Mouse (Mus musculus): ENCODE measurements around the gene Rere.
"Not testable (repeated sequence)": the region's sequence is repeated elsewhere in the genome, so short reads cannot be mapped to it uniquely, and the experiment has no call there.

The Rere gene

DNA sequence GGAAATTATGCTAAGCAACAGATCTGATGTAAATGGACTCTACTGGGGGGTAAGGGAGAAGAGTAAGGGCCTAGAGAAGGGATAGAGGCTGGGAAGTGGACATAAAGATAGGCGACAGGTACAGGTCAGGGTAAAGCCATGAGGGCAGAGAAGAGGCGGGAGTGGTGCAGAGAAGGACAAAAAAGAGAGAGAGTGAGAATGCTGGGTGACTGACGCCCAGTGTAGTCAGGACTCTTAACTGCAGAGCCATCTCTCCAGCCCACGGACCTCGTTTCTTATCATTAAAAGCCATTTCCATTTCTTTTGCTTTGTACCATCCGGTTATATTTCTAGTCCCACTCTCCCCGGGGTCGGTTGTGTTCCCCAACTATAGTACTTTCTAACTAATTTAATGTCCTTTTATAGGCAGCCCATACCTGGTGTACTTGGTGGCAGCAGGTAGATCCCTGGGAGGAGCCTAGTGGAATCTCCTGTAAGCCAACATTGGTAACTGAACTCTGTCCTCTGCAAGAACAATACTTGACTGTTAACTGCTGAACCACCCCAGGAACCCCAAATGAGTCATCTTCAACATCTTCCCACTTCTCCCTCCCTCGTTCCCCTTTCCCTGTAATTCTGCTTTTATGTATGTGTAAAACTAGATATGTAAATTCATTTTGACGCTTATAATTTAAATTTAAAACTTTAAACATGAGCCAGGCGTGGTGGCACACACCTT, 223.0 kb downstream of the Rere start:
- no peak for DNase-seq (ENCODE audit: low spot score in 2 of 2)

DNA sequence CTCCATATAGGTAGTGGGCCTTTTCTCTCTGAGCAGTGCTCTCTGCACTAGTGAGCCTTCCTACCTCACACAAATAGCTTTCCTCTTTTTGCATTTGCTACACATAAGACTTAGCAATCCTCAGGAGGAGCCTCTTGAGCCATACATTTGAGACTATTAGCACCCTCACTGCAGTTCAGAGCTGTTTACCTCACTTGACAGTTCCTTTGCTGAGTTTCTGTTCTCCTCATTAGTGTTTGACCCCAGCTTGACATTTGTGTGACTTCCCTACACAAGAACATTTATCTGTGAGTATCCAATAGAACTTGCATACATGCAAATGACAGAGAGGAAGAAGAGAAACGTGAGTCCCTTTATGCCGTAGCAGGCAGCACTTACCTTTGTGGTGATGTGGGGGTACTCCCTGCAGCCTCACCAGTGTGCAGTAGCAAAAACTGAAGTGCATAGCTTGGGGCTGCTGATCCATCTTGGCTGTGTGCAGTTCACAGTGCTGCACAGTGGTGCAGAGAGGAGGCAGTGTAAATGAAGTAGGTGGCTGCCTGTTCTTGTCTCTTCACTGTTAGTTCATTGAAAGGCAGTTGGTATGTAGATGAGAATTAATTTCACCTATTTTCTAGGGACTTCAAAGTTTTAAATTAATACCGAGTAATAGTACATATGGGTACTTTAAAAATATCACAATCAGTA, 227.7 kb downstream of the Rere start:
- DNase-seq (ENCODE audit: low spot score in 2 of 2), result no peak

GRCm38 (mm10) chr4:150510036-150510435, 228.6 kb downstream of the Rere start:
- DNase-seq (ENCODE audit: low spot score in 2 of 2), result no peak

DNA sequence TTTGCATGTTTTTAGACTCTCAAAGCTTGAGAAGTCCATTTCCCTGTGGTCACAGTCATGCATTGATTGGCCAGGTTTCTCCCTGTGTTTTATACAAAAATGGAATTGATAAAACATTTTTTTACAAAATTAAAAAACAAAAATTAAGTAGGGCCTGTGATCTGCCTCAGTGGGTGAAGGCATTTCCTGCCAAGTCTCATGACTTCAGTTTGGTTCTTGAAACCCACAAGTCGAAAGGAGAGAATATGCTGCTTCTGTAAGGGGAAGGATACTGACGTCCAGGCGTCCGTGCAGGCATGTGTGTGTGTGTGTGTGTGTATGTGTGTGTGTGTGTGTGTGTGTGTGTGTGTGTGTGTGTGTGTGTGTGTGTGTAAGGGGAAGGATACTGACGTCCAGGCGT, 231.9 kb downstream of the Rere start:
- DNase-seq (ENCODE audit: low spot score in 2 of 2), result not testable (repeated sequence)

DNA sequence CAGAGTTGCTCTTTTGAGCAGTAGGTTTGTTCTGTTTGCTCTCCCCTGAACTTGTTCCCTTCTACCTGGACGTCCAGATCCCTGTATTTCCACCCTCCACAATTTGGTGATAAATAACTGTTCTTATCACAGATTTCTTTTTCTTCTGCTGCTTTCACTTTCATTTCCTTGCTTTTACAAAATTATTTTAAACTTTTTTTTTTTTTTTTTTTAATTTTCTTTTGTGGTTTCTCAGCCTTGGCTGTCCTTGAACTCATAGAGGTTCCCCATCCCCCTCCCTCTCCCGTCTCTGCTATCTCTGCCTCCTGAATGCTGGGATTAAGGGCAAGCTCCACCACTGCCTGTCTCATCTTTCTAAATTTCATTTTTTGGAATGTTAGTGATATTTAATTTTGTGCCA, 234.8 kb downstream of the Rere start:
- DNase-seq (ENCODE audit: low spot score in 2 of 2), result no peak

DNA sequence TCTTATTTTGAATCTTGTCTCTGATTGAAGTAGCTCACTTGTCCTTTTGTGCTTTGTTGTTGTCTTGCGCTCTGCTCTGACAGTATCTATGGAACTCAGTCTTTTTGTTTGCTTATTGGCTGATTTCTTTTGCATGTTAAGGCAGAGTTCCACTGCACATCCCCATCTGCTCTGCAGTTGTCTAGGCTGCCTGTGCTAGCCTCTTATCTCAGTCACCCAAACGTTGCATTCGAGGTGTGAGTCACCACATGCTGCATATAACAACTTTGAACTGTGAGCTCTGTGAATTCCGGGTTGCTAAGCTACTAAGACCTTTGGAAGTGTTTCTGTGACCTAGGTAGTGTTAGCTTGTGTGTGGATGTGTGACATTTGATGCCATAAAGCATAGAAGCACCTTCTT, 235.9 kb downstream of the Rere start:
- DNase-seq (ENCODE audit: low spot score in 2 of 2), result no peak

GRCm38 (mm10) chr4:150518826-150519225, 237.4 kb downstream of the Rere start:
- DNase-seq (ENCODE audit: low spot score in 2 of 2), result no peak

- DNase-seq (ENCODE audit: low spot score in 2 of 2), result no peak
Measured at GRCm38 (mm10) chr4:150520069-150520468, 238.6 kb downstream of the Rere start.

- no peak for DNase-seq (ENCODE audit: low spot score in 2 of 2)
Measured at GRCm38 (mm10) chr4:150522425-150522824, 241.0 kb downstream of the Rere start.

DNA sequence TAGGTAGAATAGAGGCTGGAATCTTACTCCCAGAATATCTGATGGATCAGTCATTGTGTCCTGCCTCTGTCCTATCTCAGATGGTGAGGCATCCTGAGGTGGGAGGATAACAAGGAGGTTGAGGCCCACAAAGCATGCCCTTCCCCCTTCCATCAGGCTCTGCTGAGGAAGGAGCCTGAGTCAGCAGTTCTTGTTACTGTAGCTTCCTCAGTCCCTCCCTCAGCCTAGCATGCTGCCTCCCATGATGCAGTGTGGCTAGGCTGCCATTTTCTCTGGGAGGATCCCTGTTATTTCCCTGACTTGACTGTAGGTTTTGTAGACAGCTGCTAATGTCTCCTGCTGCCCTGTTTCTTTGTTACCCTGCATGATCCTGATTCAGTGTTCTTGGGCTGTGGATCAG, 241.9 kb downstream of the Rere start:
- no peak for DNase-seq (ENCODE audit: low spot score in 2 of 2)

GRCm38 (mm10) chr4:150526269-150526668, 244.8 kb downstream of the Rere start:
- DNase-seq (ENCODE audit: low spot score in 2 of 2), result no peak

DNA sequence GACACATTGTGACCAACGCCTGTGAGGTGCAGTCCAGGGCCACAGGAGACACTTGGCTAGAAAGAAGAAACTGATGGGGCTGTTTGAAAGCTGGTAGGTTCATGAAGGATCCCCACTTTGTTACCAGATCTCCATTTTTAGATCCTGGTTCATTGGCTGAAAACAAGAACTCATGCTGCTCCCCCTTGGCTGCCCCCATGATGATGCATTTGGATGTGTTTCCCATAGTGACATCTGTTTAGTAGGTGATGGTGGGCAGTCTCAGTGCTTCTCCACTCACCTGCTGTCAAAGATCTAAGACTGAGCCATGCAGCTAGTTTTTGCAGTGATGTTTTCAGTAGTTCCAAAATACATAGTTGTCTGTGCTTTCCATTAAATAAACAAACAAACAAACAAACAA, 247.0 kb downstream of the Rere start:
- DNase-seq (ENCODE audit: low spot score in 2 of 2), result no peak

DNA sequence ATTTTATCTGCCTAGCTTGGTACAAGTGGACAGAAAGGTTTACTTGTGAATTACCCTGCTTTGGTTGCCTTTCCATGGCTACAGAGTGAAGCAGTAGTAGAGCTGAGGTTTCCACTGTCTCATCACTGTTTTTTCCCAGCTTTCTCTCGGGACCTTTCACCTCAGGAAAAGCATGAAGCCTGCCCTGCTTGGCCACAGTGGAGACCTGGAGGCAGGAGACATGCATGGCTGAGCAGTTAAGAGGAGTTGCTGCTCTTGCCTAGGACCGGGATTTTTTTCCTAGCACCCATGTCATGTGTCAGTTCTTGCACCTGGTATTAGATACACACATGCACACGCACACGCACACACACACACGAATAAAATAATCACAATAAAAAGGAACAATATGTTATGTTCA, 247.4 kb downstream of the Rere start:
- no peak for DNase-seq (ENCODE audit: low spot score in 2 of 2)

- no peak for DNase-seq (ENCODE audit: low spot score in 2 of 2)
Measured at GRCm38 (mm10) chr4:150531869-150532268, 250.4 kb downstream of the Rere start.

- no peak for DNase-seq (ENCODE audit: low spot score in 2 of 2)
Measured at GRCm38 (mm10) chr4:150536821-150537510, 255.5 kb downstream of the Rere start.

- DNase-seq (ENCODE audit: low spot score in 2 of 2), result no peak
Measured at GRCm38 (mm10) chr4:150539846-150540245, 258.4 kb downstream of the Rere start.

GRCm38 (mm10) chr4:150540392-150541094, 259.1 kb downstream of the Rere start:
- no peak for DNase-seq (ENCODE audit: low spot score in 2 of 2)

DNA sequence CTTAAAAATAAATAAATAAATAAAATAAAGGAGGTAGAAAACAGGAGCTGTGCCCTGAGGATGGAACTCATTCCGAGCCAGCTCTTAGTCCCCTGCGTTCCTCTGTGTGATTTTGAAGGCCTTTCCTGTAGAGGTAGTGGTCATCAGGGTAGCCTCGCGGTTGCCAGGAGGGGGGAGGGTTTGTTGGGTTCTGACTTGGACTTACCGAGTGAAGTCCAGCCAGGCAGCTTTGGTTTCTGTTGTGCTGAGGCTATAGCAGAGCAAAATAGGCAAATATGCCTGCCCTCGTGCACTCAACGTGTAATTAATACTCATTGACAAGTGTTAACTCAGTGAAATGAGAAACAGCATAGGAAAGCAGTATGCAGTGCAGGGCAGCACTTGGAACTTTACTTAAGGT, 262.8 kb downstream of the Rere start:
- DNase-seq (ENCODE audit: low spot score in 2 of 2), result no peak

DNA sequence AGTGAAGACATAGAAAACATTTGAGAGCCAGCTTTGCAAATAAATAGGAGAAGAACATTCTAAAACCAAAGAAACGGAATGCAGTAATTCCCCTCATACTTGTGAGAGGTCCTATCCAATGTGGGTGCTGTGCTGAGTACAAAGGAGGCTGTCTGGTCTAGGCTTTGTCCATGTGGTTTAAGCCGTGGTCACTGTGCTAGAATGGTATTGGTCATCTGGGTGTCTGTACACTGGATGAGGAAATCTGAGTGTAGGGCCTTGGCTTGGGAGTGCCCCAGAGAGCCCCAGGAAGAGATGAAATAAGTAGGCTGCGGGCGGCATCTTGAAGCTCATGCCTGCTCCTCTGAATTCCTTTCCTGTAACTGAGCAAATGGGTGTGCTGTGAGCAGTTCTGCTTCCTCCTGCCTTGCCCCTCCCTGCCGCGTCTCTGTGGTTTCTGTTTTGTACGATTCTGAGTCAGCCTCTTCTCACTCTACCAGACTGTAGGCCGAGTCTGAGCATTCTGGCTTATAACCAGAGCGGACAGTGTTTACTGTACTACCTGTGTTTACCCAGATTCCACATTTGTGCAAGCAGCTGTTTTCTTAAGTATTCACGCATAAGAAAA, 263.3 kb downstream of the Rere start:
- DNase-seq (ENCODE audit: low spot score in 2 of 2), result peak; percentile 36 to 57

DNA sequence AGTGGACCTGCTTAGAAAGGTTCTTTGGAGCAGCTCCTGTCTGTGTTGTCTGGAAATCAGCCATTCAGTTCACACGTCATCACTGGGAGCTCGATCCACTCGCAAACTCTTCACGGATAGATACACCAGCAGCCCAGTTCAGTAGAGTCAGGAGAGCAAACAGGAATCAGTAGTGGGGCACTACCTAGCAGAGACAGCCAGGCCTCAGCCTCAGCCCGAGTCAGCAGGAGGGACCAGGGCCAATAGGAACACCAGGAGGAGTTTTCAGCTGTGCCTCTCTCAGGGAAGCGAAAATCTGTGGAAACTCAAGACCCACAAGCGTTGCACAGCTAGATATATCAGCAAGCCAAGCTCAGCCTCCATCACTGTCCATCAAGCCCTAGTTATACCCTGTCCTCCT, 264.3 kb downstream of the Rere start:
- DNase-seq (ENCODE audit: low spot score in 2 of 2), result no peak

GRCm38 (mm10) chr4:150546296-150546695, 264.9 kb downstream of the Rere start:
- DNase-seq (ENCODE audit: low spot score in 2 of 2), result not testable (repeated sequence)

DNA sequence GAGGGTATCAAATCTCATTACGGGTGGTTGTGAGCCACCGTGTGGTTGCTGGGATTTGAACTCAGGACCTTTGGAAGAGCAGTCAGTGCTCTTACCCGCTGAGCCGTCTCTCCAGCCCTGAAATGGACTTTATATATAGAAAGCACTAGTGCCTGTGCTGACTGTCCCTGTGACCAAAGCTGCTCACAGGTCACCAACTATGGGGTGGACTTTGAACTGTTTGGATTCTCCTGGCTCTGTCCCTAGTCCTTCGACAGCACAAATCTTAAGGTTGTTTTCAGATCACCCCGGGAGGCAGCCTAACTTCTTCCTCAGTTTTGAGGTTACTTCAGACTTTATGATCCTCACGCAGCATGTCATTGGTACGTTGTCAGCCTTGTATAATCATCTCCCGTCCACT, 267.9 kb downstream of the Rere start:
- DNase-seq (ENCODE audit: low spot score in 2 of 2), result no peak
